Mouse (Mus musculus): ENCODE data around the gene Aldh2. TPM values are rescaled to one million over a fixed set of nuclear protein-coding genes. Genes with fewer than 3 reads are reported as not detected.
"Not testable (repeated sequence)": the region's sequence is repeated elsewhere in the genome, so short reads cannot be mapped to it uniquely, and the experiment has no call there.

Aldh2 gene
- 100 to 1,000 TPM; 111 to 120 TPM for total RNA-seq (2021)
- long read RNA-seq, experiment 1, transcript Aldh2-201 (13 exons, 3,867 nt), result major isoform, 9 of 16 reads
- long read RNA-seq, experiment 1, partial matches to known transcripts, result 3 of 16 reads
- long read RNA-seq, experiment 1, other reads (novel, unspliced or antisense), result 3 of 16 reads
- long read RNA-seq, experiment 2, transcript Aldh2-201 (13 exons, 3,867 nt), result major isoform, 13 of 17 reads
- long read RNA-seq, experiment 2, partial matches to known transcripts, result 1 of 17 reads
- long read RNA-seq, experiment 2, other reads (novel, unspliced or antisense), result 2 of 17 reads

GRCm38 (mm10) chr5:121593451-121594401, at the start of gene Aldh2:
TSS of gene Aldh2 (minus strand) at chr5:121593824.
- Histone ChIP-seq H3K27ac (peak within 1 kb of the TSS; percentile 85), H3K4me3 (peak within 1 kb of the TSS; percentile 67)
- peak; percentile 75 to 81 for DNase-seq (ENCODE audit: extremely low spot score in 1 of 2, low spot score in 2 of 2)
- TF ChIP-seq CTCF (IDR thresholded peaks at IDR 0.05), result peak; percentile 24
- intact Hi-C loops (cut with DNase I), result no loop called here

DNA sequence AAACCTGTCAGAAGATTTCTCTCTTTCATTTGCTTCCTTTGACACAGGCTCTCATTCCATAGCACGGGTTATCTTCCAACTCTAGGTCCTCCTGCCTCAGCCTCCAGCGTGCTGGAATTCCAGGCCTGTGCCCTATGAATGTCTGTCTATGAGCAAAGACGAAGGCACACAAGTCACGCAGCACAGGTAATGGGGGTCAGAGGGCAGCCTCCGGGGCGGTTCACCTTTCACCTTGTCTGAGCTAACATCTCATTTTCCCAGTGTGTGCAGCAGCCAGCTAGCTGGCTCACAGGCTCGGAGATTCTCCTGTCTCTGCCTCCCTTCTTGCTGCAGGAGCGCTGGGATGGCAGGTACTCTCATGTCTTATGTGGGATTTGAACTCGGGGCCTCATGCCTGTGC, 46.0 kb upstream of the Aldh2 start:
- intact Hi-C loops (cut with DNase I), result no loop called here
- no peak for DNase-seq (ENCODE audit: extremely low spot score in 1 of 2, low spot score in 2 of 2)

GRCm38 (mm10) chr5:121637296-121637695, 43.7 kb upstream of the Aldh2 start:
- Histone ChIP-seq H3K27ac (no peak overlapping the region), H3K4me3 (no peak overlapping the region)
- intact Hi-C loops (cut with DNase I), result no loop called here
- no peak for DNase-seq (ENCODE audit: extremely low spot score in 1 of 2, low spot score in 2 of 2)
- no peak for TF ChIP-seq CTCF (IDR thresholded peaks at IDR 0.05)

More for the DNA sequence above, 46.0 kb upstream of the Aldh2 start:
- no peak overlapping the region for H3K27ac ChIP-seq
- no peak for TF ChIP-seq CTCF (IDR thresholded peaks at IDR 0.05)
- no peak overlapping the region for H3K4me3 ChIP-seq

DNA sequence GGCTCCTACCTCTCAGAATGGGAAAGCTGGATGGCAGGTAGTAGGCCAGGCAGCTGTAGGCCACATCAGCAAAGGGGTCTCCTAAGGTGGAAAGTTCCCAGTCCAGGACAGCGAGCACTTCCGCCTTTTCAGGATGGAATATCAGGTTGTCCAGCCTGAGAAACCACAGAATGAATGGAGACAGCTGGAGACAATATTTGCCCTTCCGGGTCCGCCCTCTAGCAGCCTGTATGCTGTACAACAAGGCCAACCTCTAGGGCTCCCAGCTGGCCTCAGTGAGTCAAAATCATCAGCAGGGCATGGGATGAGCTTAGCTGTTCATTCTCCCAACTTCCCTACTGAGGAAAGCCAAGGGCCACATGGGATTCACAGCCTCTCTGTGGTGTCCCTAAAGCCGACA, 41.0 kb upstream of the Aldh2 start:
- intact Hi-C loops (cut with DNase I), result no loop called here
- DNase-seq (ENCODE audit: extremely low spot score in 1 of 2, low spot score in 2 of 2), result no peak
- Histone ChIP-seq H3K4me3 (no peak overlapping the region), H3K27ac (no peak overlapping the region)
- TF ChIP-seq CTCF (IDR thresholded peaks at IDR 0.05), result no peak

DNA sequence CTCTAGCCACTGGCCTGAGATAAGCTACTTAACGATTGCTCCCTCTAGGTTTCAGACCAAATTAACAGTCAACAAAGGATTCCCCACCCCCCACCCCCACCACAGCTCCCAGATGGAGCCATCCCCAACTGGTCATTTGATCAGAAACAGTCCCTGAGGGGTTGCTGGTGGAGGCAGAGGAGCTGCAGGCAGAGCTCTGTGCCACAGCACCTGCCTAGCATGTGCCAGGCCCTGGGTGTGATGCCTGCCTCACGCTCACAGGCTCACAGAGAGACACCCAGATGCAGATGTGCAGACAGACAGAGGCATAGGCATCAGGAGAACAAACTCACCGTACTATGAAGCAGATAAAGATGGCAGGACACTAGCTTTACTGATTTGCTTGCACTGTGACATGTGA, 39.2 kb upstream of the Aldh2 start:
- intact Hi-C loops (cut with DNase I), result no loop called here
- TF ChIP-seq CTCF (IDR thresholded peaks at IDR 0.05), result no peak
- H3K27ac ChIP-seq, result no peak overlapping the region
- no peak for DNase-seq (ENCODE audit: extremely low spot score in 1 of 2, low spot score in 2 of 2)
- no peak overlapping the region for H3K4me3 ChIP-seq

- DNase-seq (ENCODE audit: extremely low spot score in 1 of 2, low spot score in 2 of 2); H3K4me3 ChIP-seq; intact Hi-C loops (cut with DNase I); H3K27ac ChIP-seq: not testable (repeated sequence)
- TF ChIP-seq CTCF (IDR thresholded peaks at IDR 0.05), result peak; percentile 6
These were observed 37.6 kb upstream of the Aldh2 start for GRCm38 (mm10) chr5:121631106-121631647.

- H3K27ac ChIP-seq, result no peak overlapping the region
- intact Hi-C loops (cut with DNase I), result no loop called here
- peak; percentile 50 to 74 for DNase-seq (ENCODE audit: extremely low spot score in 1 of 2, low spot score in 2 of 2)
- no peak overlapping the region for H3K4me3 ChIP-seq
- peak; percentile 90 for TF ChIP-seq CTCF (IDR thresholded peaks at IDR 0.05)
These were observed 34.2 kb upstream of the Aldh2 start for GRCm38 (mm10) chr5:121627871-121628270.

- Histone ChIP-seq H3K27ac (no peak overlapping the region), H3K4me3 (no peak overlapping the region)
- TF ChIP-seq CTCF (IDR thresholded peaks at IDR 0.05), result no peak
- intact Hi-C loops (cut with DNase I), result no loop called here
- DNase-seq (ENCODE audit: extremely low spot score in 1 of 2, low spot score in 2 of 2), result no peak
These were observed 29.6 kb upstream of the Aldh2 start for GRCm38 (mm10) chr5:121623241-121623640.

- no peak for DNase-seq (ENCODE audit: extremely low spot score in 1 of 2, low spot score in 2 of 2)
- no peak for TF ChIP-seq CTCF (IDR thresholded peaks at IDR 0.05)
- intact Hi-C loops (cut with DNase I), result no loop called here
- Histone ChIP-seq H3K27ac (no peak overlapping the region), H3K4me3 (no peak overlapping the region)
These were observed 27.5 kb upstream of the Aldh2 start for GRCm38 (mm10) chr5:121621102-121621501.

DNA sequence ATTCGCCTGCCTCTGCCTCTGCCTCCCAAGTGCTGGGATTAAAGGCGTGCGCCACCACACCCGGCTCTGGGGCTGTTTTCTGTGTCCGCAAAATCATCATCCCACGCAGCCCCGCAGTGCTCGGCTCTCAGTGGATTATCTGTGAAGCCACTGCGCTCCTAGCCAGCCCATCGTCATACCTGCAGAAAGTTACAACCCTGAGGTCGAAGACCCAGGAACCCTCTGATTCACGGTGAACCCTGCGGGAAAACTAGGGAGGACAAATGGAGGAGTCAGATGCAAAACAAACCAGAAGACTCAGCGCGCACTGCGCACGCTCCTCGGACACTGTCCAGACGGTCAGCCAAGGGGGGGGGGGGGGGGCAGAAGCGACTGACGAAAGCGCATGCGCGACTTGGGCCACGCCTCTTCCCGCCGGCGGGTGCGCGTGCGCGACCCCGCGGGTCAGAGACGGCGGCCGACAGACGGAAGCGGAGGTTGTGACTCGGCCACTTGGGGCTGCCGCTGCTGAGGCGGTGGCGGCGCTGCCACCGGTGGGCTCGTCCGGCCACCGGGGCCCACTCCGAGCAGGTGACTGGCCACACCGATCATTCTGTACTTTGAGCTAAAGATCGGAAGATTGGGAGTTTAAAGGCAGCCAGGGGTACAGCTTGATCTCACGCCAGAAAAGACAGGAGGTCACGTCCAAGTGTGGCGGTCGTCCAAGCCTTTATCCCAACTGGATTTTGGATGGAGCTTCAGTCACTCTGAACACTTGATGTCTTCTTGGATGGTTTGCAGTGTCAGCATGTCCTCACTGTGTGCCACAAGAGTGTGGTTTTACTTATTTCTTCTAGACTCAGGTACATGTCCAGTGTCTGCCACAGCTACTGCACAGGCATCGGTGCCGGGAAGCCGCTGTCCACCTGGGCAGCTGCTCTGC, 25.2 kb upstream of the Aldh2 start, which contains the start of gene Acad12:
TSS of gene Acad12 (minus strand) at position 347 of the 922 bp plus-strand sequence.
- Histone ChIP-seq H3K4me3 (peak within 1 kb of the TSS; percentile 66), H3K27ac (peak within 1 kb of the TSS; percentile 96)
- TF ChIP-seq CTCF (IDR thresholded peaks at IDR 0.05), result no peak
- intact Hi-C loops (cut with DNase I), result loop anchor here (1.0 kb wide), 2 partner anchors 41 to 58 kb away; partner anchors contain the start of genes Acad10 and Brap
- DNase-seq (ENCODE audit: extremely low spot score in 1 of 2, low spot score in 2 of 2), result peak; percentile 74 to 77

DNA sequence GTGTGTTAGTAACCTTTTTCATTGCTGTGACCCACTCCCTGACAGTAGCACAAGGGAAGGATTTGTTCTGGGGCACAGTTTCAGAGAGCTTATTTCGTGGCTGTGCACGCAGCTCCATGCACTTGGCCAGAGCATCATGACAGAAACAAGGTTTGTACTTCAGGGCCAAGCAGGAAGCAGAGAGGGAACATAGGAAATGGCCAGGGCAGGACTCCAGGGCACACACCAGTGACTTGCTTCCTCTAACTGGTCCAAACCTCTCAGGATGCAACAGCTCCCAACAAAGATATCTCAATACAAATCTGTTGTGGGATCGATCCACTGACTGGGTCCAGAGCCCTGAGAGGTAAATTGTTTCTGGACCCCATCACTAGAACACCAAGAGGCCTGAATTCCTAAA, 21.3 kb upstream of the Aldh2 start:
- intact Hi-C loops (cut with DNase I); DNase-seq (ENCODE audit: extremely low spot score in 1 of 2, low spot score in 2 of 2); H3K27ac ChIP-seq; H3K4me3 ChIP-seq: not testable (repeated sequence)

Measured in left cerebral cortex, adult 2 months (tissue).